Mouse (Mus musculus): ENCODE measurements at regions not wholly inside any gene's neighbourhood (a gene's known extent, or its start where the extent isn't known, plus 50 kb on each side); places are given as distances from the start of the nearest gene placed in this dataset.

GRCm38 (mm10) chr8:92777106-92777505 is 50.0 kb upstream of the Mmp2 start:
- in situ Hi-C loops (cut with MboI; ENCODE audit: low sequenced_read_pairs in 2 of 2, unreplicated experiment in 2 of 2) = no loop called here
- DNase-seq (ENCODE audit: low read depth, low spot score) = no peak
- peaks cover 2 to 23% of the 10 kb centered on the region in 2 experiments for H3K4me1 ChIP-seq (ENCODE audit: control insufficient read depth in 2 of 2, insufficient read depth in 2 of 2, low read length in 2 of 2, poor library complexity in 1 of 2)
- no peak overlapping the region for H3K4me3 ChIP-seq (ENCODE audit: insufficient read depth in 1 of 2, low read depth in 1 of 2, low read length in 2 of 2, poor library complexity in 1 of 2, severe bottlenecking in 1 of 2)
- H3K36me3 ChIP-seq (ENCODE audit: control insufficient read depth, insufficient read depth, low read length, poor library complexity, severe bottlenecking) = no peaks in the 10 kb centered on the region
- no peak overlapping the region for H3K9ac ChIP-seq (ENCODE audit: insufficient read depth, low read depth, low read length, poor library complexity, severe bottlenecking)
- H3K9me3 ChIP-seq (ENCODE audit: control insufficient read depth, insufficient read depth, low read depth, low read length) = no peaks in the 10 kb centered on the region
- no peak overlapping the region for H3K27ac ChIP-seq (ENCODE audit: insufficient read depth, low read depth, low read length, poor library complexity, severe bottlenecking)
- peak; percentile 95 for TF ChIP-seq ZNF384 (IDR thresholded peaks at IDR 0.05; ENCODE audit: low read depth, low read length)
- no peak for TF ChIP-seq ZC3H11A (IDR thresholded peaks at IDR 0.05; ENCODE audit: borderline replicate concordance, low read depth, low read length)
- TF ChIP-seq MAFK (IDR thresholded peaks at IDR 0.05; ENCODE audit: insufficient read depth, low read depth, low read length) = no peak
